Mouse (Mus musculus) liver, postnatal 0 days (tissue): ENCODE data around the gene Ubr7. TPM values are rescaled to one million over a fixed set of nuclear protein-coding genes. Genes with fewer than 3 reads are reported as not detected.
A peak's percentile ranks its signal among the peaks of the same experiment; 100 is the strongest.

Experiments
- ATAC-seq: fragments of 200-750 bp; cut with Nextera tagmentation; 2 replicates; pipeline ENCODE4 v1.8.0; 2017; ENCODE audit warnings: mild to moderate bottlenecking, moderate library complexity
- DNase-seq: peaks from one replicate; pipeline ENCODE4 v3.0.0-alpha.2; 2016
- H3K27ac ChIP-seq: fragments of 300-500 bp; sonication (generic); 2 replicates; pipeline ENCODE4 v1.5.1; 2014; ENCODE audit warnings: antibody characterized with exemption, moderate library complexity, mild to moderate bottlenecking, low read depth
- H3K27me3 ChIP-seq: fragments of 300-500 bp; sonication (generic); 2 replicates; pipeline ENCODE4 v1.6.1; 2014; ENCODE audit warnings: low read length, control low read depth, mixed read lengths; ENCODE audit not compliant: insufficient read depth
- H3K36me3 ChIP-seq: fragments of 300-500 bp; sonication (generic); replicated peaks from 2 replicates; pipeline ENCODE4 v1.6.1; 2014; ENCODE audit warnings: mild to moderate bottlenecking, control low read depth, low read length, moderate library complexity, mixed read lengths; ENCODE audit not compliant: insufficient read depth
- H3K4me1 ChIP-seq: fragments of 300-500 bp; sonication (generic); 2 replicates; pipeline ENCODE4 v1.6.1; 2014; ENCODE audit warnings: antibody characterized with exemption, mild to moderate bottlenecking, control low read depth; ENCODE audit not compliant: insufficient read depth
- H3K4me2 ChIP-seq: fragments of 300-500 bp; sonication (generic); 2 replicates; pipeline ENCODE4 v1.6.1; 2014; ENCODE audit warnings: low read depth, mild to moderate bottlenecking, low read length, moderate library complexity, mixed read lengths
- H3K4me3 ChIP-seq: fragments of 300-500 bp; sonication (generic); 2 replicates; pipeline ENCODE4 v1.5.1; 2014; ENCODE audit warnings: low read depth, low read length
- H3K9ac ChIP-seq: fragments of 300-500 bp; sonication (generic); replicated peaks from 2 replicates; pipeline ENCODE4 v1.6.1; 2014; ENCODE audit warnings: mild to moderate bottlenecking, moderate library complexity
- H3K9me3 ChIP-seq: fragments of 300-500 bp; sonication (generic); 2 replicates; pipeline ENCODE4 v1.6.1; 2016; ENCODE audit warnings: mild to moderate bottlenecking, control low read depth, low read length, mixed read lengths
- CTCF ChIP-seq: sonication (generic); IDR thresholded peaks from 2 replicates; pipeline ENCODE4 v1.5.1; 2016; ENCODE audit warnings: antibody characterized with exemption, low read depth
- EP300 ChIP-seq: IDR thresholded peaks from 2 replicates; pipeline ENCODE4 v1.6.1; 2016; ENCODE audit warnings: antibody characterized with exemption, low read depth, mild to moderate bottlenecking
- WGBS: fragments of 180-500 bp; shearing (Covaris S2); extraction: QIAGEN DNeasy Blood & Tissue Kit; methylation state at CpG from one replicate; pipeline ENCODE4 v1.1.7; 2014; ENCODE audit not compliant: insufficient replicate concordance; 5-methylcytosine and 5-hydroxymethylcytosine counted together
- polyA plus RNA-seq: library from polyadenylated mRNA; unstranded; fragments of >200 nt; fragmentation: Nextera tagmentation; extraction: Ambion mirVana; gene quantifications from 2 replicates; pipeline ENCODE4 v1.2.1, GENCODE M21; 2015

Ubr7 gene
- polyA plus RNA-seq, 1 experiment from 2014 or later = 12.5 TPM

- H3K4me2 ChIP-seq = no peak overlapping the region
- TF ChIP-seq CTCF (no peak), EP300 (no peak)
- ATAC-seq = no peak
- no peaks in the 10 kb centered on the region for H3K27me3 ChIP-seq
- peaks cover 8% of the 10 kb centered on the region; the same call in 1 of the 2 replicates for H3K4me1 ChIP-seq
- no peak overlapping the region for H3K27ac ChIP-seq
- WGBS = 81% methylated on average over 10 of the region's 10 CpGs
- DNase-seq = no peak
- no peak overlapping the region for H3K4me3 ChIP-seq
- H3K9me3 ChIP-seq = no peaks in the 10 kb centered on the region
- no peak overlapping the region for H3K9ac ChIP-seq
- no peaks in the 10 kb centered on the region for H3K36me3 ChIP-seq
These were observed 42.9 kb upstream of the Ubr7 start for GRCm38 (mm10) chr12:102714654-102715395.

GRCm38 (mm10) chr12:102719552-102720315 lies 38.0 kb upstream of the Ubr7 start:
- Histone ChIP-seq H3K4me3 (no peak overlapping the region), H3K36me3 (no peaks in the 10 kb centered on the region), H3K9me3 (no peaks in the 10 kb centered on the region), H3K27ac (no peak overlapping the region), H3K27me3 (no peaks in the 10 kb centered on the region), H3K4me1 (no peaks in the 10 kb centered on the region), H3K4me2 (no peak overlapping the region), H3K9ac (no peak overlapping the region)
- no peak for TF ChIP-seq EP300
- peak; percentile 87 for TF ChIP-seq CTCF
- DNase-seq = peak; percentile 59
- 38% methylated on average over 13 of the region's 13 CpGs for WGBS
- peak; percentile 48; the same call in 1 of the 2 replicates for ATAC-seq

DNA sequence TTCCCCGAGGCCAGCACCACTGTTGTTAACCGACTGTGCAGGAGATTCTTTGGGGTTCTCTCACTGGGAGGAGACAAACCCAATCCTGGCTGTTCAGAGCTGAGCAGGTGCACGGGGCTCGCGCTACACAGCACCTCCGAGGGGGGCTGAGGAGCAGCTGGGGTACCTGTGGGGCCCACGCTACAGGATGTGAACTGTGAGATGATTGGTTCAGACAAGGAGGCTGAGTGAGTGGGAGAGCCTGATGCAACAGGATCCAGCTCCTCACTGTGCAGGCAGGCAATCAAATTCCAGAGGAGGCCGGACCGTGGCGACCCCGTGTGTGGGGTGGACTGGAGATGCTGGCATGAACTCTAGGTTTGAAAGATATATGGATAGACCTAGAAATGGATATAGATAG lies 35.3 kb upstream of the Ubr7 start:
- ATAC-seq = no peak
- Histone ChIP-seq H3K27ac (no peak overlapping the region), H3K9ac (no peak overlapping the region), H3K9me3 (no peaks in the 10 kb centered on the region), H3K36me3 (no peaks in the 10 kb centered on the region), H3K4me3 (no peak overlapping the region), H3K4me2 (no peak overlapping the region), H3K4me1 (no peaks in the 10 kb centered on the region), H3K27me3 (no peaks in the 10 kb centered on the region)
- 72% methylated on average over 11 of the region's 11 CpGs for WGBS
- TF ChIP-seq EP300 = no peak
- no peak for TF ChIP-seq CTCF
- no peak for DNase-seq

GRCm38 (mm10) chr12:102722966-102723365 lies 34.8 kb upstream of the Ubr7 start:
- DNase-seq (no peak), ATAC-seq (no peak)
- Histone ChIP-seq H3K36me3 (no peaks in the 10 kb centered on the region), H3K9ac (no peak overlapping the region), H3K9me3 (no peaks in the 10 kb centered on the region), H3K4me1 (no peaks in the 10 kb centered on the region), H3K4me2 (no peak overlapping the region), H3K27me3 (no peaks in the 10 kb centered on the region), H3K4me3 (no peak overlapping the region), H3K27ac (no peak overlapping the region)
- no peak for TF ChIP-seq CTCF
- TF ChIP-seq EP300 = no peak
- WGBS = 73% methylated on average over 8 of the region's 8 CpGs

DNA sequence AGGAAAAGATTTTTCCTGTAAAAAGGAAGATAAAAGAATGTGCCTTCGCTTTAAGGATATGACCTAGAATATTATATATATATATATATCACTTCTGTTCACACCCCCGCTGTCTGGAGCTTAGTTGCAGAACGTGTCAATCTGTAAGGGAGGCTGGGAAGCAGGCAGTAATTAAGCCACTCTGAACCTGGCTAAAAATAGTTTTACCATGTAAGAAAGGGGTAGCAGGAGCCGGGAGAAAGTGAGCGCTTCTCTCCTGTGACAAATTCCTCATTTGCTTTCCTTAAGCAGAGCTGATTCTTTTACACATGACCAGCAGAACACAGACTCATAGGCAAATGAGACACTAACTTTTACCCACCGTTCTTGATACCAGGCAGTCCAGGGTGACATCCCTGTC lies 33.9 kb upstream of the Ubr7 start:
- H3K9me3 ChIP-seq = no peaks in the 10 kb centered on the region
- no peak overlapping the region for H3K27ac ChIP-seq
- DNase-seq (no peak), ATAC-seq (no peak)
- H3K9ac ChIP-seq = no peak overlapping the region
- TF ChIP-seq CTCF = no peak
- no peaks in the 10 kb centered on the region for H3K4me1 ChIP-seq
- 58% methylated on average over 6 of the region's 6 CpGs for WGBS
- no peak overlapping the region for H3K4me3 ChIP-seq
- no peaks in the 10 kb centered on the region for H3K36me3 ChIP-seq
- no peak overlapping the region for H3K4me2 ChIP-seq
- no peaks in the 10 kb centered on the region for H3K27me3 ChIP-seq

GRCm38 (mm10) chr12:102725146-102725545 lies 32.6 kb upstream of the Ubr7 start:
- Histone ChIP-seq H3K36me3 (no peaks in the 10 kb centered on the region), H3K27ac (no peak overlapping the region), H3K4me3 (no peak overlapping the region), H3K9me3 (no peaks in the 10 kb centered on the region), H3K4me1 (peaks cover 2% of the 10 kb centered on the region), H3K9ac (no peak overlapping the region), H3K27me3 (no peaks in the 10 kb centered on the region), H3K4me2 (no peak overlapping the region)
- 79% methylated on average over 6 of the region's 6 CpGs for WGBS
- ATAC-seq (no peak), DNase-seq (no peak)
- TF ChIP-seq EP300 = no peak
